Mouse (Mus musculus): Measurements from ENCODE around the gene Gnaq. TPM values are rescaled to one million over a fixed set of nuclear protein-coding genes. Genes with fewer than 3 reads are reported as not detected.

Gnaq gene
- polyA plus RNA-seq, 1 experiment from 2014 or later, result 115 TPM

GRCm38 (mm10) chr19:16287971-16288370 is 155.3 kb downstream of the Gnaq start:
- Histone ChIP-seq H3K36me3 (ENCODE audit: control insufficient read depth, insufficient read depth, low read length) (no peaks in the 10 kb centered on the region), H3K4me3 (ENCODE audit: low read depth, low read length) (no peak overlapping the region), H3K9me3 (replicated peaks; ENCODE audit: control insufficient read depth, low read length, poor library complexity, severe bottlenecking) (no peaks in the 10 kb centered on the region), H3K4me2 (ENCODE audit: low read length) (no peak overlapping the region), H3K9ac (ENCODE audit: low read depth, low read length) (no peak overlapping the region), H3K4me1 (ENCODE audit: control insufficient read depth, insufficient read depth, low read length) (peaks cover 30% of the 10 kb centered on the region), H3K27me3 (ENCODE audit: control insufficient read depth, insufficient read depth, low read depth, low read length) (no peaks in the 10 kb centered on the region), H3K27ac (ENCODE audit: low read length) (no peak overlapping the region)
- no peak for ATAC-seq
- WGBS, result 89% methylated on average over 7 of the region's 7 CpGs

- H3K4me1 ChIP-seq (ENCODE audit: control insufficient read depth, insufficient read depth, low read length), result peaks cover 33% of the 10 kb centered on the region
- no peak overlapping the region for H3K9ac ChIP-seq (ENCODE audit: low read depth, low read length)
- H3K36me3 ChIP-seq (ENCODE audit: control insufficient read depth, insufficient read depth, low read length), result no peaks in the 10 kb centered on the region
- H3K9me3 ChIP-seq (replicated peaks; ENCODE audit: control insufficient read depth, low read length, poor library complexity, severe bottlenecking), result no peaks in the 10 kb centered on the region
- 82% methylated on average over 3 of the region's 3 CpGs for WGBS
- 0 out of 2 replicates have a peak overlapping the region, but pooled peaks have one; percentile 2 for H3K27ac ChIP-seq (ENCODE audit: low read length)
- H3K4me2 ChIP-seq (ENCODE audit: low read length), result no peak overlapping the region
- no peak overlapping the region for H3K4me3 ChIP-seq (ENCODE audit: low read depth, low read length)
- ATAC-seq, result no peak
- H3K27me3 ChIP-seq (ENCODE audit: control insufficient read depth, insufficient read depth, low read depth, low read length), result no peaks in the 10 kb centered on the region
Measured at GRCm38 (mm10) chr19:16291088-16291487, 158.5 kb downstream of the Gnaq start.

GRCm38 (mm10) chr19:16292056-16292608 is 159.5 kb downstream of the Gnaq start:
- Histone ChIP-seq H3K36me3 (ENCODE audit: control insufficient read depth, insufficient read depth, low read length) (no peaks in the 10 kb centered on the region), H3K9me3 (replicated peaks; ENCODE audit: control insufficient read depth, low read length, poor library complexity, severe bottlenecking) (no peaks in the 10 kb centered on the region), H3K9ac (ENCODE audit: low read depth, low read length) (0 out of 2 replicates have a peak overlapping the region, but pooled peaks have one; percentile 14), H3K27ac (ENCODE audit: low read length) (peak overlapping the region; percentile 50), H3K4me1 (ENCODE audit: control insufficient read depth, insufficient read depth, low read length) (peaks cover 27% of the 10 kb centered on the region), H3K4me3 (ENCODE audit: low read depth, low read length) (no peak overlapping the region), H3K27me3 (ENCODE audit: control insufficient read depth, insufficient read depth, low read depth, low read length) (no peaks in the 10 kb centered on the region), H3K4me2 (ENCODE audit: low read length) (no peak overlapping the region)
- peak; percentile 37; the same call in 1 of the 2 replicates for ATAC-seq
- 58% methylated on average over 2 of the region's 2 CpGs for WGBS

- Histone ChIP-seq H3K36me3 (ENCODE audit: control insufficient read depth, insufficient read depth, low read length) (no peaks in the 10 kb centered on the region), H3K4me1 (ENCODE audit: control insufficient read depth, insufficient read depth, low read length) (peaks cover 24% of the 10 kb centered on the region), H3K27ac (ENCODE audit: low read length) (0 out of 2 replicates have a peak overlapping the region, but pooled peaks have one; percentile 33), H3K9ac (ENCODE audit: low read depth, low read length) (no peak overlapping the region), H3K4me2 (ENCODE audit: low read length) (no peak overlapping the region), H3K27me3 (ENCODE audit: control insufficient read depth, insufficient read depth, low read depth, low read length) (no peaks in the 10 kb centered on the region), H3K4me3 (ENCODE audit: low read depth, low read length) (no peak overlapping the region), H3K9me3 (replicated peaks; ENCODE audit: control insufficient read depth, low read length, poor library complexity, severe bottlenecking) (no peaks in the 10 kb centered on the region)
- no peak; the same call in 1 of the 2 replicates for ATAC-seq
- 95% methylated on average over 1 of the region's 1 CpGs for WGBS
Measured at GRCm38 (mm10) chr19:16292978-16293377, 160.3 kb downstream of the Gnaq start.

GRCm38 (mm10) chr19:16300413-16300812 is 167.8 kb downstream of the Gnaq start:
- H3K9ac ChIP-seq (ENCODE audit: low read depth, low read length), result no peak overlapping the region
- no peak overlapping the region for H3K27ac ChIP-seq (ENCODE audit: low read length)
- ATAC-seq, result no peak
- H3K4me3 ChIP-seq (ENCODE audit: low read depth, low read length), result no peak overlapping the region
- no peak overlapping the region for H3K4me2 ChIP-seq (ENCODE audit: low read length)
- no peaks in the 10 kb centered on the region for H3K36me3 ChIP-seq (ENCODE audit: control insufficient read depth, insufficient read depth, low read length)
- 93% methylated on average over 4 of the region's 4 CpGs for WGBS
- H3K9me3 ChIP-seq (replicated peaks; ENCODE audit: control insufficient read depth, low read length, poor library complexity, severe bottlenecking), result no peaks in the 10 kb centered on the region
- no peaks in the 10 kb centered on the region for H3K27me3 ChIP-seq (ENCODE audit: control insufficient read depth, insufficient read depth, low read depth, low read length)
- H3K4me1 ChIP-seq (ENCODE audit: control insufficient read depth, insufficient read depth, low read length), result peaks cover 6% of the 10 kb centered on the region; the same call in 1 of the 2 replicates

- Histone ChIP-seq H3K27me3 (ENCODE audit: control insufficient read depth, insufficient read depth, low read depth, low read length) (no peaks in the 10 kb centered on the region), H3K9me3 (replicated peaks; ENCODE audit: control insufficient read depth, low read length, poor library complexity, severe bottlenecking) (no peaks in the 10 kb centered on the region), H3K36me3 (ENCODE audit: control insufficient read depth, insufficient read depth, low read length) (no peaks in the 10 kb centered on the region), H3K4me2 (ENCODE audit: low read length) (no peak overlapping the region), H3K27ac (ENCODE audit: low read length) (no peak overlapping the region), H3K4me1 (ENCODE audit: control insufficient read depth, insufficient read depth, low read length) (peaks cover 7% of the 10 kb centered on the region; the same call in 1 of the 2 replicates), H3K9ac (ENCODE audit: low read depth, low read length) (no peak overlapping the region), H3K4me3 (ENCODE audit: low read depth, low read length) (no peak overlapping the region)
- no peak for ATAC-seq
- WGBS, result 54% methylated on average over 7 of the region's 7 CpGs
Measured at GRCm38 (mm10) chr19:16301336-16301735, 168.7 kb downstream of the Gnaq start.

GRCm38 (mm10) chr19:16309031-16309430 is 176.4 kb downstream of the Gnaq start:
- H3K4me2 ChIP-seq (ENCODE audit: low read length), result no peak overlapping the region
- no peak for ATAC-seq
- H3K4me3 ChIP-seq (ENCODE audit: low read depth, low read length), result no peak overlapping the region
- no peaks in the 10 kb centered on the region for H3K27me3 ChIP-seq (ENCODE audit: control insufficient read depth, insufficient read depth, low read depth, low read length)
- no peak overlapping the region for H3K27ac ChIP-seq (ENCODE audit: low read length)
- H3K9me3 ChIP-seq (replicated peaks; ENCODE audit: control insufficient read depth, low read length, poor library complexity, severe bottlenecking), result no peaks in the 10 kb centered on the region
- H3K4me1 ChIP-seq (ENCODE audit: control insufficient read depth, insufficient read depth, low read length), result 0 out of 2 replicates have a peak, but pooled peaks cover 2% of the 10 kb centered on the region
- no peaks in the 10 kb centered on the region for H3K36me3 ChIP-seq (ENCODE audit: control insufficient read depth, insufficient read depth, low read length)
- no peak overlapping the region for H3K9ac ChIP-seq (ENCODE audit: low read depth, low read length)

- no peak overlapping the region for H3K9ac ChIP-seq (ENCODE audit: low read depth, low read length)
- H3K9me3 ChIP-seq (replicated peaks; ENCODE audit: control insufficient read depth, low read length, poor library complexity, severe bottlenecking), result no peaks in the 10 kb centered on the region
- H3K27ac ChIP-seq (ENCODE audit: low read length), result no peak overlapping the region
- no peaks in the 10 kb centered on the region for H3K27me3 ChIP-seq (ENCODE audit: control insufficient read depth, insufficient read depth, low read depth, low read length)
- no peak overlapping the region for H3K4me2 ChIP-seq (ENCODE audit: low read length)
- WGBS, result 14% methylated on average over 4 of the region's 4 CpGs
- peak; percentile 19; the same call in 1 of the 2 replicates for ATAC-seq
- H3K36me3 ChIP-seq (ENCODE audit: control insufficient read depth, insufficient read depth, low read length), result 0 out of 2 replicates have a peak, but pooled peaks cover 2% of the 10 kb centered on the region
- H3K4me3 ChIP-seq (ENCODE audit: low read depth, low read length), result no peak overlapping the region
- H3K4me1 ChIP-seq (ENCODE audit: control insufficient read depth, insufficient read depth, low read length), result peaks cover 8% of the 10 kb centered on the region
Measured at GRCm38 (mm10) chr19:16314295-16314821, 181.7 kb downstream of the Gnaq start.

- H3K9ac ChIP-seq (ENCODE audit: low read depth, low read length), result no peak overlapping the region
- H3K4me1 ChIP-seq (ENCODE audit: control insufficient read depth, insufficient read depth, low read length), result peaks cover 8% of the 10 kb centered on the region
- no peak overlapping the region for H3K4me3 ChIP-seq (ENCODE audit: low read depth, low read length)
- 93% methylated on average over 4 of the region's 4 CpGs for WGBS
- no peak for ATAC-seq
- H3K36me3 ChIP-seq (ENCODE audit: control insufficient read depth, insufficient read depth, low read length), result 0 out of 2 replicates have a peak, but pooled peaks cover 2% of the 10 kb centered on the region
- no peak overlapping the region for H3K4me2 ChIP-seq (ENCODE audit: low read length)
- H3K27ac ChIP-seq (ENCODE audit: low read length), result no peak overlapping the region
- H3K27me3 ChIP-seq (ENCODE audit: control insufficient read depth, insufficient read depth, low read depth, low read length), result no peaks in the 10 kb centered on the region
- no peaks in the 10 kb centered on the region for H3K9me3 ChIP-seq (replicated peaks; ENCODE audit: control insufficient read depth, low read length, poor library complexity, severe bottlenecking)
Measured at GRCm38 (mm10) chr19:16315525-16315924, 182.9 kb downstream of the Gnaq start.

Data from midbrain, embryonic 16.5 days (tissue).